Mouse (Mus musculus) brain, embryonic 14.5 days (tissue): ENCODE data around the gene Cdc6. TPM values are rescaled to one million over a fixed set of nuclear protein-coding genes. Genes with fewer than 3 reads are reported as not detected.
"Not testable (repeated sequence)": the region's sequence is repeated elsewhere in the genome, so short reads cannot be mapped to it uniquely, and the experiment has no call there.

ENCODE experiments used
- DNase-seq: peaks from one replicate; pipeline ENCODE4 v3.0.0-alpha.2; 2011; ENCODE audit warnings: low read depth
- CTCF ChIP-seq: fragments of 200-500 bp; IDR thresholded peaks from 2 replicates; pipeline ENCODE4 v1.5.1; 2012; ENCODE audit warnings: inconsistent platforms, mild to moderate bottlenecking, moderate library complexity, borderline replicate concordance; ENCODE audit not compliant: insufficient read depth, insufficient read length; ENCODE audit errors: extremely low read depth
- POLR2A ChIP-seq: fragments of 200-500 bp; IDR thresholded peaks from 2 replicates; pipeline ENCODE4 v1.6.1; 2012; ENCODE audit warnings: mild to moderate bottlenecking, inconsistent platforms, borderline replicate concordance; ENCODE audit not compliant: poor library complexity, insufficient read depth, insufficient read length, severe bottlenecking; ENCODE audit errors: extremely low read depth
- polyA plus RNA-seq: library from polyadenylated mRNA; depleted of rRNA; stranded (reverse); fragments of >200 nt; gene quantifications from 2 replicates; pipeline ENCODE4 v1.2.3, GENCODE M21; 2012

The Cdc6 gene
- polyA plus RNA-seq, 1 experiment = 4.5 TPM

DNA sequence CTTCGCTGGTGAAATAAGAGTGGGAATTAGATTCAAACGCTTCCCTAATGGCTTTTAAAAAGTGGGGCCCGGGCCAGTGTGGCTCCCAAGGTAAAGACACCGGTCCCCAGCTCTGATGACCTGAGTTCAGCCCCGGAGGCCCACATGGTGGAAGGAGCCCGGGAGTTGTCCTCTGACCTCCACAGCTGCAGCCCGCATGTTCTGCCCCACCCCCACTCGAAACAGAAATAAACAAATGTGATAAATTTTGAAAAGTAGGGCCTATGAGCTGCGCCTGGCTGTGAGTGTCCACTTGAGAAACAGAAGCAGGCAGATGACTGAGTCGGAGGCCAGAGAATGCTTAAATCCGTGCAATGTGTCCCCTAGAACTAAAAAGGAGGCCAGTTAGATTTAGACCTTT is 6.6 kb downstream of the Cdc6 start:
- DNase-seq = no peak
- TF ChIP-seq POLR2A = no peak
- TF ChIP-seq CTCF = no peak

DNA sequence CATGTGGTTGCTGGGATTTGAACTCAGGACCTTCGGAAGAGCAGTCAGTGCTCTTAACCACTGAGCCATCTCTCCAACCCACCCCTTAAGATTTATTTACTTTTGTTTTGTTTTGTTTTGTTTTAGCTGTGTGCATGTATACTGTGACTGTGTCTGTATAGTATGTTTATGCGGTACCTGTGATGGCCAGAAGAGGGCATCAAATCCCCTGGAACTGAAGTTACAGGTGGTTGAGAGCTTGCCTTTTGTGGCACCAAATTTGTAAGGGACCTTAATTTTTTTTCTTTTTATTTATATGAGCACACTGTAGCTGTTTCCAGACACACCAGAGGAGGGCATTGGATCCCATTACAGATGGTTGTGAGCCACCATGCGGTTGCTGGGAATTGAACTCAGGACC is 8.8 kb downstream of the Cdc6 start:
- peak; percentile 37; the same call in 1 of the 2 replicates for TF ChIP-seq CTCF
- not testable (repeated sequence) for DNase-seq

DNA sequence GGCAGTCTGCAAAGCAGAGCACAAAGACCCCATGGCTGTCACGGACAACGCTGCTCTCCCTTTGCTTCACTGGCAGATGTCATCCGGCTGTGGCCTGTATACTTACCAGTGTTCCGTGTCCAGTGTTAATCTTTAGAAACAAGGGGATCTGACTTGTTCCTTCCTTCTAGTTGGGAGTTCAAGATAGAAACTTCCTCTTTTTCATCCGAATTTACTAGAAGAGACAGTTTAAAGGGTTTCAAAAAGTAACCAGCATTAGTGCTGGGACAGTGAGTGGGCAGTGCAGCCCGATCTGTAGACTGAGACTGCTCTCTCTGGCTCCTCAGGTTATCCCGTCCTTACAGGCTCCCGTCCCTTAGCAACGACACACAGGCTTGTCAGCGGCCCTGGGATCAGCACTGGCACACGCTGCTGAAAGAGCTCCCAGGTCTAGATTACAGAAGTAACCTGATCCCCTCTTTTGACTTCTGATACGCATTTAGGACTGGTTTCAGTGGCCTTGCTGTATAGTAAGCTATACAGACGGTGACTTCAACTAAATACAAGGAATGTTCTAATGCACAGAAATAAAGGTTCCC is 9.9 kb downstream of the Cdc6 start:
- TF ChIP-seq POLR2A (no peak), CTCF (no peak)
- no peak for DNase-seq

DNA sequence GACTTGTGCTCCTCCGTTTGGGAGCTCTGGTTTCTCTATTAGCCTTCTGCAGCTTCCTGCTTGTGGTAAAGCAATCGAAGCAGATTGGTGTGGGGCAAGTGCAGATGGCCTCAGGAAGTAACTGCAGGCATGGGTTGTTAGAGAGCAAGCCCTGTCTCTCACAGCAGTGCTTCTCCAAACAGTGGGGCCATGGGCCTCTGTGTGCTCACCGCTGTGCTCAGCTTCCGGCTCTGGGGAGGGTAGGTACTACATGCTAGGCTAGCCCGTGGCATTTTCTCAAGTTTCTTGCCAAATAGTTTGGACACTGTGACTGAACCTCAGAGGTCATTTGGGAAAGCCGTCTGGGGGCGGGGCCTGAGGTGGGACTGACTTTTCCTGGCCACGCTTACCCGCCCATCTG is 10.6 kb downstream of the Cdc6 start:
- DNase-seq = no peak

DNA sequence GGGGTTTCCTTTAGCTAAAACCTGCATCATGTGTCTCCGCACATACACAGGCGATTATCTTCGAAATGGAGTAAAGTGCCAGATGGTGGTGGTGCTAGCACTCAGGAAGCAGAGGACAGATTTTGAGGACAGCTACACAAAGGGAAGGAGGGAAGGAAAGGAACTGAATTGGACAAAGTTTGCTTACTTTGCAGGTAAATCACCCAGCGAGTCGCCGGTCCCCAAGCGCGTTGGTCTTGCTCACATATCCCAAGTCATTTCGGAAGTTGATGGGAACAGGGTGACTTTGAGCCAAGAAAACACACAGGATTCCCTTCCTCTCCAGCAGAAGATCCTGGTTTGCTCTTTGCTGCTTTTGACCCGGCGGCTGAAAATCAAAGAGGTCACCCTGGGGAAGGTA is 11.4 kb downstream of the Cdc6 start:
- DNase-seq = no peak
- TF ChIP-seq POLR2A (no peak), CTCF (no peak)

More for the DNA sequence above, 10.6 kb downstream of the Cdc6 start:
- no peak for TF ChIP-seq POLR2A
- no peak for TF ChIP-seq CTCF

DNA sequence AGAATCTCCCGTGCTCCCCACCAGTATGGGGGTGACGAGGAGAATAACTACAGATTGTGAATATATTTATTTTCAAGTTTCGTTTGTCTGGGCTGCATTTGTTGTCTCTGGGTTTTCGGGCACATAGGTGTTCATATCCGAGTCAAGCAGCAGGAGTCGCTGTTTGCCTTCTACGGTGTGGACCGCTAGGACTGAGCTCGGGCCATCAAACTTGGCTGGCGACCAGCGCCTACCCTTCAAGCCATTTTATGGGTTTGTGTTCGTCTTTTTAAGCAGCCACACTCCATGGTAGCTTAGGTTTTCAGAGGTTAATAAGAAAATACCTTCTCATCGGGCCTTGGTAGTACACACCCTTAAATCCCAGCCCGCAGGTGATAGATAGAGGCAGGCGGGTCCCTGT is 14.2 kb downstream of the Cdc6 start:
- peak; percentile 61 for TF ChIP-seq CTCF
- peak; percentile 77 for DNase-seq

DNA sequence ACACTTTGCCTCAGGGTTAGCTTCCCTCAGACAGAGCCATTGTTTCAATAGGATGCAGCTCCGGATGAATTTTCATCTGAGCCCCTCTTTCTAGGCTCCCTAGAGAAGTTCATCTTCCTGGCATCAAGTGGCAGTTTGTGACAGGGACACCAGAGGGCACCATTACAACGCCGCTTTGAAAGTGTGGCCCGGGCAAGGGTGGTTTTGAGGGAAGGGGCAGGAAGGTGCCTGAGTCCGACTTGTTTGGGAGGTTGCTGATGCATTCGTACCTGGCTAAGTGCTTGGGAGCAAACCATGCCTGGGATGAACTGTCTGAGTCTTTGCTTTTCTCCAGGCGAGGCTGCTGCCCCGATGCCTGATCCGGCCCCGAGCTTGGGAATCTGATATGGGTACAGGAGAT is 14.7 kb downstream of the Cdc6 start:
- TF ChIP-seq CTCF = peak; percentile 70
- DNase-seq = peak; percentile 79

DNA sequence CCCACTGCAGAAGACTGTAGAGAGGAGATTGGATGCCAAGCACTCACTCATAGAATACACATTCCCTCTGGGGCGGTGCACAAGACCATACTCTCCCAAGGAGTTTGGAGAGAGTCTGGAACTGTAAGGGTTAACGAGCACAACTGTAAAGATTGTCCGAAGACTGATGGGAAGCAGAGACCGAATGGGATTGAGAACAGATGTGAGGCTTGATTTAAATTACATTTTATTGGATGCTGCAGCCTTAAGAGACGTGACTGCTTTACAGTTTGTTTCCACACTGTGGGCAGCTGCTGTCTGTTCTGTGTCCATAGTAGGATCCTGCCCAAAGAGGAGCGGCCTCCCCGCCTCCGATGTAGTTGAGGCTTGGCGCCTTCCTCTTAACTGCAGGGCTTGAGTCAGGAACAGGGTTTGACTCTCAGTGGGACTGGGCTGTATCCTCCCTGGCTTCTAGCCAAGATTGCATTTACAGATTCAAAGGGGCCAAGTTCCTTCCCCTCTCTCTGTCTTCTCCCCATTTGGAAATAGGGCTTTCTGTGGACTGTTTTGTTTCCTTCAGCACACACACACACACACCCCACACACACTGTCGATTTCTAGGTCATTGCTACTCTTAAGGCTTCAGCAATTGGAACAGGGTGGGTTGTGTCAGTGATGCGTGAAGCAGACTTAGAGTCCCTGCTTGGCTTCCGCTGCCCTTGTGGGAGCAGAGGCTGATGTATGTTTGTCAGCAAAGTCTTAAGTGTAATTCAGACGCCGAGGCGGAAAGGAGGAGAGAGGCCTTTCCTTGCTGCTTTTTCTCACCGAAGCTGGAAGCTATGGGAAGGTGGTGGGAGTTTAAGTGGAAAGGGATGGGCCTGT is 15.5 kb downstream of the Cdc6 start:
- DNase-seq = not testable (repeated sequence)

DNA sequence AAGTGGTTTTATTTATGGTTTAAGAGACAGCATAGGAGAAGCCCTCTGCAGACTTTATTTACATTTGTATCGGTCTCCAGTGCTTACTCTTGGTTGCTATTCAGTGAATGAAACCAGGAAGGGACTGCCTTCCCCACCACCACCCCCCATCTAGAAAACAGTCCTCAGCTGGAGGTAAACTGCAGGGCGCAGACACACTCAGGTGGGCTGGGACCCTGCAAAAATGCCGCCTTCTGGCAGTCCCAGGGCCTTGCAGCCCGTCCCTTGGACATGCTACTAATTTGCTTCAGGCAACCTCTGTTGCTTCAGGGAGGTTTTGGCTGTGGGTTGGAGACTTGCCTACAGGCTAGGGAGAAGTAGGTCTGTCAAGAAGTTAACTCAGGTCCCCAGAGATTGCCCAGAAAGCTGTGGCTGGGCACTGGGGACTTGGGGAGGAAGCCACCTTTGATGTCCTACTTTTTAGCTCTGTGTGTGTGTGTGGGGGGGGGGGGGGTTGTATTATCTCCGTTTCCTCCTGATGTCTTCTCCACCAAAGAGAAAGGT is 17.1 kb downstream of the Cdc6 start:
- DNase-seq = no peak
- TF ChIP-seq CTCF (no peak), POLR2A (no peak)

DNA sequence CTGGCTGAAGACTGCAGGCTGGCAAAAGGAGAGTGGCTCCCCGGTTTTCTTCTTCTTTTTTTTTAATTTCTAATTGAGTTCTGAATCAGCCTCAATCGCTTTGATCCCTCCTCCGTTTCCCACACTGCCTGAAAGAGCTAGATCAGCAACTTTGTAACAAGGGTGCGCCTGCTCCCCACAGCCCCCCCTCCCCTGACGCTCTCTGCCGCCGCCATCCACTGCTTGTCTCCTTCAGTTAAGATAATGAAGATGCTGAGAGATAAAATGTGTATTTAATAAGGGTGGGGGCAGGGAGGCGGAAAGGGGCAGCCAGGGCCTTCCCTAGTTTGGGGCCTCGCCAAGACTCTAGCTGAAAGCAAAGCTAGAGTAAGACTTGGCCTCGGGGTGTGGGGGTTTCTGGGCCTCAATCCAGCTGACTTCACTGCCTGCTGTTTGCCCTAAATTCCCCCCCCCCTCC is 17.7 kb downstream of the Cdc6 start:
- DNase-seq = peak; percentile 88
- TF ChIP-seq POLR2A (no peak), CTCF (no peak)

DNA sequence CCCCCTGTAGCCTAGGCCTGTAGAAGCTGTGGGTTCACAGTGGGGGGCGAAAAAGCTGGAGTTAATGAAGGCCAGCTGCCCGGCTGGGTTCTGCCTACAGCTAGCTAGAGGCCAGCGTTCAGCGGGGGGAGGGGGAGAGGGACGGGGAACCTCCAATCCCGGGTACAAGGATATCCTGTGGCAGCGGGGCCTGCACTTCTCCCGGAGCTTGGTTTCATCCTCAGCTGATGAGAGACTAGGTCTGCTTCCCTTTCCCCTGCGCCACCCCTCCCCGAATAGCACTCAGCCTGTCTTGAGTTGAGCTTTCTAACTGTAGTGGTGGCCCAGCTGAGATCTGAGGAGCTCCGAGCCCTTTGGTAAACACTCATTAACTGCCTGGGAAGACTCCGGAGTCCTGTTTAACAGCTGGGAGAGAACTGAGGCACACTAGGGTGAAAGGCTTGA is 18.3 kb downstream of the Cdc6 start:
- TF ChIP-seq POLR2A (no peak), CTCF (no peak)
- peak; percentile 79 for DNase-seq

DNA sequence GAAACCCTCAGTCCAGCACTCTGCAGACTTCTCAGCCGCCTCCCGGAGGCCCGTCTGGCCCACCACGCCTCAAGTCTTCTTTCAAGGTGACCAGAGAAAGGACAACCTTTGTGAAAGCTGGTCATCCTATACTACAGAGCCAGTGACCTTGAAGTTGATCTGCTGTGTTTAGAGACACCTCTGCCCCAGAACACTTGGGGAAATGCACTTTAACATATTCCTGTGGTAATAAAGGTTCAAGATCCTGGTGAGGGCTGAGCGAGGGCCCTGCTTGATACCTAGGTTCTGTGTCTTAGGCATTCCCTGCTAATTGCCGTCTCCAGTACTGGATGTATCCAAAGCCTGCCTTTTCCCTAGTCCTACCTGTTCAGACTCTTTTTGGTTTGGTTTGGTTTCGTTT is 19.0 kb downstream of the Cdc6 start:
- TF ChIP-seq POLR2A (no peak), CTCF (no peak)
- no peak for DNase-seq
